Mouse (Mus musculus): ENCODE measurements around the gene Akap6. TPM values are rescaled to one million over a fixed set of nuclear protein-coding genes. Genes with fewer than 3 reads are reported as not detected.
"Not testable (repeated sequence)": the region's sequence is repeated elsewhere in the genome, so short reads cannot be mapped to it uniquely, and the experiment has no call there.

Gene Akap6
- polyA plus RNA-seq, 1 experiment: 0.78 TPM

GRCm38 (mm10) chr12:52704810-52705209 is 5.6 kb downstream of the Akap6 start:
- DNase-seq: no peak
- Histone ChIP-seq H3K4me1 (replicated peaks; ENCODE audit: control insufficient read depth, insufficient read depth, low read length) (peaks cover 10% of the 10 kb centered on the region), H3K27me3 (ENCODE audit: control insufficient read depth, insufficient read depth, low read length) (no peaks in the 10 kb centered on the region), H3K27ac (ENCODE audit: control insufficient read depth, insufficient read depth, low read length) (no peak overlapping the region), H3K4me3 (ENCODE audit: control insufficient read depth, insufficient read depth, low read length) (no peak overlapping the region), H3K36me3 (ENCODE audit: control insufficient read depth, insufficient read depth, low read length) (no peaks in the 10 kb centered on the region)
- no peak for TF ChIP-seq CTCF (IDR thresholded peaks at IDR 0.05; ENCODE audit: borderline replicate concordance, control insufficient read depth, extremely low read depth, insufficient read depth, low read length, poor library complexity)
- TF ChIP-seq POLR2A (IDR thresholded peaks at IDR 0.05; ENCODE audit: control insufficient read depth, extremely low read depth, insufficient read depth, low read length, poor library complexity): no peak
- 95% methylated on average over 3 of the region's 3 CpGs for WGBS

GRCm38 (mm10) chr12:52711382-52711781 is 12.2 kb downstream of the Akap6 start:
- Histone ChIP-seq H3K4me1 (replicated peaks; ENCODE audit: control insufficient read depth, insufficient read depth, low read length) (peaks cover 3% of the 10 kb centered on the region; the same call in 1 of the 2 replicates), H3K27ac (ENCODE audit: control insufficient read depth, insufficient read depth, low read length) (no peak overlapping the region), H3K36me3 (ENCODE audit: control insufficient read depth, insufficient read depth, low read length) (no peaks in the 10 kb centered on the region), H3K27me3 (ENCODE audit: control insufficient read depth, insufficient read depth, low read length) (no peaks in the 10 kb centered on the region), H3K4me3 (ENCODE audit: control insufficient read depth, insufficient read depth, low read length) (no peak overlapping the region)
- WGBS: 11% methylated on average over 3 of the region's 3 CpGs
- DNase-seq: no peak
- TF ChIP-seq POLR2A (IDR thresholded peaks at IDR 0.05; ENCODE audit: control insufficient read depth, extremely low read depth, insufficient read depth, low read length, poor library complexity): no peak
- TF ChIP-seq CTCF (IDR thresholded peaks at IDR 0.05; ENCODE audit: borderline replicate concordance, control insufficient read depth, extremely low read depth, insufficient read depth, low read length, poor library complexity): no peak

GRCm38 (mm10) chr12:52711857-52712640 is 12.9 kb downstream of the Akap6 start:
- no peak overlapping the region for H3K27ac ChIP-seq (ENCODE audit: control insufficient read depth, insufficient read depth, low read length)
- TF ChIP-seq CTCF (IDR thresholded peaks at IDR 0.05; ENCODE audit: borderline replicate concordance, control insufficient read depth, extremely low read depth, insufficient read depth, low read length, poor library complexity) (no peak), POLR2A (IDR thresholded peaks at IDR 0.05; ENCODE audit: control insufficient read depth, extremely low read depth, insufficient read depth, low read length, poor library complexity) (no peak)
- 49% methylated on average over 7 of the region's 7 CpGs for WGBS
- H3K36me3 ChIP-seq (ENCODE audit: control insufficient read depth, insufficient read depth, low read length): no peaks in the 10 kb centered on the region
- no peak for DNase-seq
- no peaks in the 10 kb centered on the region for H3K27me3 ChIP-seq (ENCODE audit: control insufficient read depth, insufficient read depth, low read length)
- no peak overlapping the region for H3K4me3 ChIP-seq (ENCODE audit: control insufficient read depth, insufficient read depth, low read length)
- H3K4me1 ChIP-seq (replicated peaks; ENCODE audit: control insufficient read depth, insufficient read depth, low read length): peaks cover 3% of the 10 kb centered on the region; the same call in 1 of the 2 replicates

DNA sequence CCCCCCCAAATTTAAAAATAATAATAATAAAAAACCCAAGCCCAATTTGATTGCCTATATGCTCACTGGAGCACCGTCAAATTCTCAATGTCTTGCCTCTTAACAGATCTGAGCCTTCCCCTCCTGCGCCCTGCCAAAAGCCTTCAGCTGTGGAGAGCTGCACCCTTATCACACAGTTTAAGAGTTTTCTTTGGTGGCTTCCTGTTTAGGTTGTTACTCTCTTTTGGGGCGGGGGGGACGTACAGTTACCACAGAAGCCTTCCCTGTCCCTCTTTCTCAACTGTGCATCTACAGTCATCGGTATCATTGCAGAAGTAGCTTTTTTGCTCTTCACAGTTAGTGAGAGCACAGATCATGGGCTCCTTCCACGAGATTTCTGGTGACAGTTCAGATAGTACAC is 19.2 kb downstream of the Akap6 start:
- 10% methylated on average over 6 of the region's 6 CpGs for WGBS
- H3K27me3 ChIP-seq (ENCODE audit: control insufficient read depth, insufficient read depth, low read length): no peaks in the 10 kb centered on the region
- H3K27ac ChIP-seq (ENCODE audit: control insufficient read depth, insufficient read depth, low read length): no peak overlapping the region
- peaks cover 10% of the 10 kb centered on the region for H3K4me1 ChIP-seq (replicated peaks; ENCODE audit: control insufficient read depth, insufficient read depth, low read length)
- TF ChIP-seq CTCF (IDR thresholded peaks at IDR 0.05; ENCODE audit: borderline replicate concordance, control insufficient read depth, extremely low read depth, insufficient read depth, low read length, poor library complexity) (no peak), POLR2A (IDR thresholded peaks at IDR 0.05; ENCODE audit: control insufficient read depth, extremely low read depth, insufficient read depth, low read length, poor library complexity) (no peak)
- H3K36me3 ChIP-seq (ENCODE audit: control insufficient read depth, insufficient read depth, low read length): no peaks in the 10 kb centered on the region
- H3K4me3 ChIP-seq (ENCODE audit: control insufficient read depth, insufficient read depth, low read length): no peak overlapping the region
- no peak for DNase-seq

GRCm38 (mm10) chr12:52719232-52719631 is 20.0 kb downstream of the Akap6 start:
- Histone ChIP-seq H3K36me3 (ENCODE audit: control insufficient read depth, insufficient read depth, low read length) (no peaks in the 10 kb centered on the region), H3K4me3 (ENCODE audit: control insufficient read depth, insufficient read depth, low read length) (no peak overlapping the region), H3K4me1 (replicated peaks; ENCODE audit: control insufficient read depth, insufficient read depth, low read length) (peaks cover 10% of the 10 kb centered on the region), H3K27ac (ENCODE audit: control insufficient read depth, insufficient read depth, low read length) (no peak overlapping the region), H3K27me3 (ENCODE audit: control insufficient read depth, insufficient read depth, low read length) (no peaks in the 10 kb centered on the region)
- TF ChIP-seq CTCF (IDR thresholded peaks at IDR 0.05; ENCODE audit: borderline replicate concordance, control insufficient read depth, extremely low read depth, insufficient read depth, low read length, poor library complexity) (no peak), POLR2A (IDR thresholded peaks at IDR 0.05; ENCODE audit: control insufficient read depth, extremely low read depth, insufficient read depth, low read length, poor library complexity) (no peak)
- WGBS: 94% methylated on average over 9 of the region's 9 CpGs
- DNase-seq: no peak

DNA sequence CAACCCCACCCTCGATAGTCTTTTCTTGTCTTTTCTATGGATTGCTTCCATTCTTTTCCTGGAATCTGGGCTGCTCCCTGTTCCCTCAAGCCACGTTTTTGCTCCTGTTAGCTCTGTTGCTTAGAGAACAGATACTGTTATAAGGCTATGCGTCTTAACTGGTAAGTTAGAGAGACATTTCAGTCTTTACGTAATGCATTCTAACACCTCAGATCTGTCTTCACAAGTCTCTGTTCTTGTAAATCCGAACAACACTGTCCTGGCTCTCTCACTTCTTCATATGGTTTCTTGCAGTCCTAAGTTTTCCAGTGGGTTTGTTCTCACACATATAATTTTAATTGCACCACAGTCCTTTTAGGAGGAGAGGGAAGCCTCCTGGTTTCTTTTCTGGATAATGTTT is 20.5 kb downstream of the Akap6 start:
- H3K36me3 ChIP-seq (ENCODE audit: control insufficient read depth, insufficient read depth, low read length): no peaks in the 10 kb centered on the region
- peaks cover 10% of the 10 kb centered on the region for H3K4me1 ChIP-seq (replicated peaks; ENCODE audit: control insufficient read depth, insufficient read depth, low read length)
- H3K27me3 ChIP-seq (ENCODE audit: control insufficient read depth, insufficient read depth, low read length): no peaks in the 10 kb centered on the region
- no peak overlapping the region for H3K4me3 ChIP-seq (ENCODE audit: control insufficient read depth, insufficient read depth, low read length)
- TF ChIP-seq CTCF (IDR thresholded peaks at IDR 0.05; ENCODE audit: borderline replicate concordance, control insufficient read depth, extremely low read depth, insufficient read depth, low read length, poor library complexity) (no peak), POLR2A (IDR thresholded peaks at IDR 0.05; ENCODE audit: control insufficient read depth, extremely low read depth, insufficient read depth, low read length, poor library complexity) (no peak)
- H3K27ac ChIP-seq (ENCODE audit: control insufficient read depth, insufficient read depth, low read length): no peak overlapping the region
- WGBS: 92% methylated on average over 5 of the region's 5 CpGs
- DNase-seq: no peak

DNA sequence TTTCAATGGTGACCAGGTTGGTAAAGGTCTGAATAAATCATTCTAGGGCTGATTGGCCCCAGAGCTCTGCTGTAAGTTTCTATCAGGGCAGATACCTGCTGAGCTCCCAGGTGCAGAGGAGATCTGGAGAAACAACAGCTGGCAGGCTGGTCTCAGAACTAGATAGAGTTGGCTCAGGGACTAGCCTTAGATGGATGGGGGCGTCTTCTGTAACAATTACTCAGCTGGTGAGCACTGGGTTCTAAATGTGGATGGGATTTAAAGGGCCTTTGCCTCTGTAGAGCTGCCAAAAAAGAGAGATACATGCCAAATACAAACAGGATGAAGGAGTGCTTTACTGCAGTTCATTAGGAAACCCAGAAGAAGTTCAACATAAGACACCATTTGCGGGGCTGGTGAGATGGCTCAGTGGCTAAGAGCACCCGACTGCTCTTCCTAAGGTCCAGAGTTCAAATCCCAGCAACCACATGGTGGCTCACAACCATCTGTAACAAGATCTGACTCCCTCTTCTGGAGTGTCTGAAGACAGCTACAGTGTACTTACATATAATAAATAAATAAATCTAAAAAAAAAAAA is 24.9 kb downstream of the Akap6 start:
- not testable (repeated sequence) for H3K4me3 ChIP-seq (ENCODE audit: control insufficient read depth, insufficient read depth, low read length); H3K27me3 ChIP-seq (ENCODE audit: control insufficient read depth, insufficient read depth, low read length); H3K27ac ChIP-seq (ENCODE audit: control insufficient read depth, insufficient read depth, low read length); DNase-seq; H3K36me3 ChIP-seq (ENCODE audit: control insufficient read depth, insufficient read depth, low read length); H3K4me1 ChIP-seq (replicated peaks; ENCODE audit: control insufficient read depth, insufficient read depth, low read length)
- 94% methylated on average over 3 of the region's 3 CpGs for WGBS

All from thymus, adult 2 months (tissue).